8 mouse cellular contexts compared by ENCODE assay signal in genomic region chr9:99800076-99800475, GRCm38 (mm10).
A peak's percentile ranks its signal among the peaks of the same experiment; 100 is the strongest.
DNase-seq lines count a peak whose midpoint lies in the region; ATAC-seq and TF ChIP-seq lines count a peak whose summit lies in the region.

No protein-coding gene starts in this region.

- DNase-seq in gastrocnemius, adult 2 months = no peak
- DNase-seq in gastrocnemius, postnatal 25 days = no peak
- DNase-seq in embryo, embryonic 10 days (ENCODE audit: low spot score) = peak; percentile 45
- peak; percentile 51 for DNase-seq in midbrain, embryonic 10.5 days (ENCODE audit: low spot score)
- no peak for DNase-seq in natural killer cell, adult 2 months (ENCODE audit: low spot score in 2 of 2)
- no peak for DNase-seq in thymus, adult 2 months
- DNase-seq in cerebellum, adult 8-10 months = no peak

- no peak for ATAC-seq in hindbrain, embryonic 15.5 days (ENCODE audit: low FRiP score, low read depth)

- no peaks in the 10 kb centered on the region for H3K36me3 ChIP-seq in hindbrain, embryonic 15.5 days
- H3K36me3 ChIP-seq in midbrain, embryonic 10.5 days = no peaks in the 10 kb centered on the region
- H3K36me3 ChIP-seq in thymus, adult 2 months (ENCODE audit: control insufficient read depth, insufficient read depth, low read length) = no peaks in the 10 kb centered on the region

- TF ChIP-seq POLR2A in thymus, adult 2 months (IDR thresholded peaks at IDR 0.05; ENCODE audit: control insufficient read depth, extremely low read depth, insufficient read depth, low read length, poor library complexity) = no peak

- H3K4me3 ChIP-seq in gastrocnemius, adult 2 months = peak overlapping the region; percentile 57
- H3K4me3 ChIP-seq in hindbrain, embryonic 15.5 days = peak overlapping the region; percentile 27
- H3K4me3 ChIP-seq in midbrain, embryonic 10.5 days = peak overlapping the region; percentile 52
- no peak overlapping the region for H3K4me3 ChIP-seq in thymus, adult 2 months (ENCODE audit: control insufficient read depth, insufficient read depth, low read length)

- intact Hi-C loops in gastrocnemius, adult 2 months (cut with DNase I) = no loop called here

- TF ChIP-seq CTCF in gastrocnemius, adult 2 months (IDR thresholded peaks at IDR 0.05) = no peak
- no peak for TF ChIP-seq CTCF in thymus, adult 2 months (IDR thresholded peaks at IDR 0.05; ENCODE audit: borderline replicate concordance, control insufficient read depth, extremely low read depth, insufficient read depth, low read length, poor library complexity)

- peaks cover 22% of the 10 kb centered on the region for H3K4me1 ChIP-seq in hindbrain, embryonic 15.5 days (replicated peaks)
- peaks cover 55% of the 10 kb centered on the region for H3K4me1 ChIP-seq in midbrain, embryonic 10.5 days
- no peaks in the 10 kb centered on the region for H3K4me1 ChIP-seq in thymus, adult 2 months (replicated peaks; ENCODE audit: control insufficient read depth, insufficient read depth, low read length)

- under 1% methylated on average over 13 of the region's 13 CpGs for WGBS in hindbrain, embryonic 15.5 days
- WGBS in midbrain, embryonic 10.5 days = under 1% methylated on average over 13 of the region's 13 CpGs
- 9% methylated on average over 13 of the region's 13 CpGs for WGBS in thymus, adult 2 months

- H3K9me3 ChIP-seq in hindbrain, embryonic 15.5 days = no peaks in the 10 kb centered on the region
- no peaks in the 10 kb centered on the region for H3K9me3 ChIP-seq in midbrain, embryonic 10.5 days (replicated peaks)

- H3K27me3 ChIP-seq in hindbrain, embryonic 15.5 days = no peaks in the 10 kb centered on the region
- H3K27me3 ChIP-seq in midbrain, embryonic 10.5 days (ENCODE audit: low read depth, poor library complexity, severe bottlenecking) = peaks cover 54% of the 10 kb centered on the region
- H3K27me3 ChIP-seq in thymus, adult 2 months (ENCODE audit: control insufficient read depth, insufficient read depth, low read length) = no peaks in the 10 kb centered on the region

- no peak overlapping the region for H3K27ac ChIP-seq in gastrocnemius, adult 2 months
- H3K27ac ChIP-seq in hindbrain, embryonic 15.5 days (replicated peaks) = peak overlapping the region; percentile 15; the same call in 1 of the 2 replicates
- H3K27ac ChIP-seq in midbrain, embryonic 10.5 days (replicated peaks) = peak overlapping the region; percentile 83
- no peak overlapping the region for H3K27ac ChIP-seq in thymus, adult 2 months (ENCODE audit: control insufficient read depth, insufficient read depth, low read length)

- peak overlapping the region; percentile 50 for H3K4me2 ChIP-seq in hindbrain, embryonic 15.5 days

- H3K9ac ChIP-seq in hindbrain, embryonic 15.5 days = 0 out of 2 replicates have a peak overlapping the region, but pooled peaks have one; percentile 34

Comparison
In these comparisons a context has a peak if more than half of its experiments do, and no peak if none do; other contexts are left out.
1. DNase-seq: peak in embryo, embryonic 10 days (single experiment) and midbrain, embryonic 10.5 days (single experiment); none in gastrocnemius, adult 2 months (single experiment), gastrocnemius, postnatal 25 days (single experiment), natural killer cell, adult 2 months (0 of 2), thymus, adult 2 months (single experiment) and cerebellum, adult 8-10 months (single experiment).
2. H3K27ac ChIP-seq: peak in hindbrain, embryonic 15.5 days (single experiment) and midbrain, embryonic 10.5 days (single experiment); none in gastrocnemius, adult 2 months (single experiment) and thymus, adult 2 months (single experiment).